Mouse (Mus musculus): ENCODE data around the gene Cacng5.

GRCm38 (mm10) chr11:107946823-107947222, 32.0 kb upstream of the Cacng5 start:
- TF ChIP-seq CTCF (IDR thresholded peaks at IDR 0.05; ENCODE audit: insufficient read depth, low read depth, low read length) (no peak), POLR2A (IDR thresholded peaks at IDR 0.05; ENCODE audit: insufficient read depth, low read depth, low read length) (no peak)
